Mouse (Mus musculus): ENCODE results near the gene Capg.

DNA sequence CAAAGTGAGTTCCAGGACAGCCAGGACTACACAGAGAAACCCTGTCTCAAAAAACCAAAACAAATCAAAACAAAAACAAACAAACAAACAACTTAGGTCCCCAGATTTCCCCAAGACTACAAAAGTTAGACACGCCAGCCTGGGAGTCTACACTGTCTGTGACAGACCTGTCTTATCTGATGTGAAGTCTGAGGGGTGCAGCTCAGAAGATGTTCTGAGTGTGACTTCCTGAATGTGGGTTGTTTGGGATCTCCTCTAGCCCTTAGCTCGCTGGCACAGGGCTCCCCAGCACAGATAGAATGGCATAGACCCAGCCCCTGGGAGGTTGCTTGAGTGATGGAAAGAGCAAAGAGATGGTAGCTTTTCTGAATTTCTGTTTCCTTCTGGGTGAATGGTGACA lies 20.0 kb upstream of the Capg start:
- TF ChIP-seq CTCF (IDR thresholded peaks at IDR 0.05; ENCODE audit: insufficient read depth, low read depth, low read length) (no peak), POLR2A (IDR thresholded peaks at IDR 0.05; ENCODE audit: insufficient read depth, low read depth, low read length) (no peak)

Data from olfactory bulb, adult 2 months (tissue).